Mouse (Mus musculus) limb, embryonic 11.5 days (tissue): ENCODE data around the gene Gen1. TPM values are rescaled to one million over a fixed set of nuclear protein-coding genes. Genes with fewer than 3 reads are reported as not detected.

Experiments
- ATAC-seq: fragments of 200-750 bp; cut with Nextera tagmentation; 2 replicates; pipeline ENCODE4 v1.8.0; 2017; ENCODE audit warnings: low read depth; ENCODE audit not compliant: insufficient number of reproducible peaks, low FRiP score, low TSS enrichment
- DNase-seq: peaks from one replicate; pipeline ENCODE4 v3.0.0-alpha.2; 2015; ENCODE audit warnings: low spot score
- H3K27ac ChIP-seq: fragments of 300-500 bp; sonication (generic); replicated peaks from 2 replicates; pipeline ENCODE4 v1.5.1; 2014; ENCODE audit warnings: low read depth, mild to moderate bottlenecking, low read length
- H3K27me3 ChIP-seq: fragments of 300-500 bp; sonication (generic); 2 replicates; pipeline ENCODE4 v1.6.1; 2014; ENCODE audit warnings: mild to moderate bottlenecking, low read length, mixed read lengths; ENCODE audit not compliant: control insufficient read depth, insufficient read depth
- H3K36me3 ChIP-seq: fragments of 300-500 bp; sonication (generic); 2 replicates; pipeline ENCODE4 v1.6.1; 2014; ENCODE audit warnings: mild to moderate bottlenecking, low read length, moderate library complexity, mixed read lengths; ENCODE audit not compliant: control insufficient read depth, insufficient read depth
- H3K4me1 ChIP-seq: fragments of 300-500 bp; sonication (generic); 2 replicates; pipeline ENCODE4 v1.6.1; 2014; ENCODE audit warnings: low read length, mixed read lengths; ENCODE audit not compliant: control insufficient read depth, insufficient read depth
- H3K4me2 ChIP-seq: fragments of 300-500 bp; sonication (generic); 2 replicates; pipeline ENCODE4 v1.6.1; 2014; ENCODE audit warnings: low read depth, mild to moderate bottlenecking, moderate library complexity; ENCODE audit not compliant: severe bottlenecking
- H3K4me3 ChIP-seq: fragments of 300-500 bp; sonication (generic); 2 replicates; pipeline ENCODE4 v1.5.1; 2014; ENCODE audit warnings: low read depth, low read length
- H3K9ac ChIP-seq: fragments of 300-500 bp; sonication (generic); 2 replicates; pipeline ENCODE4 v1.6.1; 2014; ENCODE audit warnings: mild to moderate bottlenecking, low read length
- H3K9me3 ChIP-seq: fragments of 300-500 bp; sonication (generic); 2 replicates; pipeline ENCODE4 v1.6.1; 2016; ENCODE audit warnings: low read length; ENCODE audit not compliant: control insufficient read depth
- WGBS: fragments of 180-500 bp; shearing (Covaris S2); extraction: QIAGEN DNeasy Blood & Tissue Kit; methylation state at CpG from one replicate; pipeline ENCODE4 v1.1.7; 2014; 5-methylcytosine and 5-hydroxymethylcytosine counted together
- polyA plus RNA-seq: library from polyadenylated mRNA; unstranded; fragments of >200 nt; fragmentation: Nextera tagmentation; extraction: Ambion mirVana; gene quantifications from 2 replicates; pipeline ENCODE4 v1.2.1, GENCODE M21; 2014

The Gen1 gene
- 14.9 and 19.3 TPM in 2 replicates for polyA plus RNA-seq

GRCm38 (mm10) chr12:11265382-11266281 is at the start of gene Gen1, which contains the start of gene Smc6:
Gene Gen1 (minus strand): TSS chr12:11265801.
Gene Smc6 (plus strand): TSS chr12:11265886.
- Histone ChIP-seq H3K4me3 (peak within 1 kb of the TSS; percentile 75), H3K27me3 (no peaks in the 10 kb centered on the region), H3K36me3 (no peaks in the 10 kb centered on the region), H3K4me2 (peak within 1 kb of the TSS; percentile 70), H3K9ac (peak within 1 kb of the TSS; percentile 93), H3K9me3 (no peaks in the 10 kb centered on the region), H3K27ac (peak within 1 kb of the TSS; percentile 93), H3K4me1 (0 out of 2 replicates have a peak, but pooled peaks cover 2% of the 10 kb centered on the region)
- ATAC-seq = peak; percentile 99
- peak; percentile 96 for DNase-seq
- WGBS = under 1% methylated on average over 61 of the region's 83 CpGs

GRCm38 (mm10) chr12:11313840-11314239 is 48.2 kb upstream of the Gen1 start:
- Histone ChIP-seq H3K4me3 (no peak overlapping the region), H3K9me3 (no peaks in the 10 kb centered on the region), H3K27ac (no peak overlapping the region), H3K36me3 (peaks cover 8% of the 10 kb centered on the region), H3K9ac (no peak overlapping the region), H3K4me1 (no peaks in the 10 kb centered on the region), H3K4me2 (no peak overlapping the region), H3K27me3 (no peaks in the 10 kb centered on the region)
- no peak for ATAC-seq
- no peak for DNase-seq
- WGBS = 85% methylated on average over 1 of the region's 1 CpGs

GRCm38 (mm10) chr12:11311106-11311505 is 45.5 kb upstream of the Gen1 start:
- Histone ChIP-seq H3K4me1 (no peaks in the 10 kb centered on the region), H3K27me3 (no peaks in the 10 kb centered on the region), H3K27ac (no peak overlapping the region), H3K9ac (no peak overlapping the region), H3K4me3 (no peak overlapping the region), H3K36me3 (peaks cover 7% of the 10 kb centered on the region), H3K9me3 (no peaks in the 10 kb centered on the region), H3K4me2 (no peak overlapping the region)
- ATAC-seq (no peak), DNase-seq (no peak)
- 94% methylated on average over 2 of the region's 2 CpGs for WGBS

GRCm38 (mm10) chr12:11306753-11307645 is 41.4 kb upstream of the Gen1 start:
- H3K9me3 ChIP-seq = no peaks in the 10 kb centered on the region
- no peak overlapping the region for H3K4me3 ChIP-seq
- no peak overlapping the region for H3K27ac ChIP-seq
- H3K9ac ChIP-seq = no peak overlapping the region
- DNase-seq (no peak), ATAC-seq (no peak)
- H3K4me1 ChIP-seq = no peaks in the 10 kb centered on the region
- no peaks in the 10 kb centered on the region for H3K27me3 ChIP-seq
- no peak overlapping the region for H3K4me2 ChIP-seq
- peaks cover 8% of the 10 kb centered on the region; the same call in 1 of the 2 replicates for H3K36me3 ChIP-seq
- 92% methylated on average over 8 of the region's 8 CpGs for WGBS

- Histone ChIP-seq H3K4me3 (no peak overlapping the region), H3K4me2 (no peak overlapping the region), H3K27me3 (no peaks in the 10 kb centered on the region), H3K9ac (no peak overlapping the region), H3K4me1 (no peaks in the 10 kb centered on the region), H3K36me3 (peaks cover 8% of the 10 kb centered on the region; the same call in 1 of the 2 replicates), H3K9me3 (no peaks in the 10 kb centered on the region), H3K27ac (no peak overlapping the region)
- ATAC-seq (no peak), DNase-seq (no peak)
- 84% methylated on average over 1 of the region's 1 CpGs for WGBS
Observed at GRCm38 (mm10) chr12:11300858-11301257, 35.3 kb upstream of the Gen1 start.

- Histone ChIP-seq H3K27ac (no peak overlapping the region), H3K9me3 (no peaks in the 10 kb centered on the region), H3K4me3 (no peak overlapping the region), H3K9ac (no peak overlapping the region), H3K36me3 (peaks cover 7% of the 10 kb centered on the region), H3K27me3 (no peaks in the 10 kb centered on the region), H3K4me1 (no peaks in the 10 kb centered on the region), H3K4me2 (no peak overlapping the region)
- no peak for DNase-seq
- no peak for ATAC-seq
- WGBS = 86% methylated on average over 2 of the region's 2 CpGs
Observed at GRCm38 (mm10) chr12:11286382-11286781, 20.8 kb upstream of the Gen1 start.

- no peaks in the 10 kb centered on the region for H3K9me3 ChIP-seq
- no peak for DNase-seq
- ATAC-seq = no peak
- peaks cover 14% of the 10 kb centered on the region for H3K36me3 ChIP-seq
- no peaks in the 10 kb centered on the region for H3K4me1 ChIP-seq
- H3K4me2 ChIP-seq = no peak overlapping the region
- 97% methylated on average over 2 of the region's 2 CpGs for WGBS
- H3K4me3 ChIP-seq = no peak overlapping the region
- H3K27me3 ChIP-seq = no peaks in the 10 kb centered on the region
- no peak overlapping the region for H3K9ac ChIP-seq
- no peak overlapping the region for H3K27ac ChIP-seq
Observed at GRCm38 (mm10) chr12:11281584-11281983, 16.0 kb upstream of the Gen1 start.

GRCm38 (mm10) chr12:11279886-11280285 is 14.3 kb upstream of the Gen1 start:
- Histone ChIP-seq H3K9ac (no peak overlapping the region), H3K4me1 (no peaks in the 10 kb centered on the region), H3K4me3 (no peak overlapping the region), H3K4me2 (no peak overlapping the region), H3K36me3 (peaks cover 8% of the 10 kb centered on the region), H3K9me3 (no peaks in the 10 kb centered on the region), H3K27me3 (no peaks in the 10 kb centered on the region), H3K27ac (no peak overlapping the region)
- no peak for DNase-seq
- 96% methylated on average over 3 of the region's 3 CpGs for WGBS
- ATAC-seq = no peak
